Mouse (Mus musculus) thymus, adult 18-20 months (tissue): Measurements from ENCODE around the gene Zfp296.

Experiments
- DNase-seq, 2 experiments: peaks; one replicate each; pipeline ENCODE4 v3.0.0; 2022; ENCODE audit warnings: mixed read lengths in 2 of 2

Zfp296 gene

GRCm38 (mm10) chr7:19609641-19610332 is 32.7 kb downstream of the Zfp296 start:
- no peak for DNase-seq

- DNase-seq, result no peak
Observed at GRCm38 (mm10) chr7:19610969-19611368, 33.9 kb downstream of the Zfp296 start.

GRCm38 (mm10) chr7:19615036-19615577 is 38.0 kb downstream of the Zfp296 start:
- no peak for DNase-seq

- DNase-seq, result peak in 1 of 2 experiments; percentile 23
Observed at GRCm38 (mm10) chr7:19619004-19619801, 42.1 kb downstream of the Zfp296 start.

GRCm38 (mm10) chr7:19620811-19621210 is 43.7 kb downstream of the Zfp296 start:
- no peak for DNase-seq

- no peak for DNase-seq
Observed at GRCm38 (mm10) chr7:19622241-19622640, 45.2 kb downstream of the Zfp296 start.

- DNase-seq, result no peak
Observed at GRCm38 (mm10) chr7:19623433-19623832, 46.3 kb downstream of the Zfp296 start.

GRCm38 (mm10) chr7:19627721-19628120 is 50.6 kb downstream of the Zfp296 start:
- DNase-seq, result no peak

GRCm38 (mm10) chr7:19628192-19628535 is 51.1 kb downstream of the Zfp296 start:
- DNase-seq, result no peak

- DNase-seq, result peak; percentile 92 to 98
Observed at GRCm38 (mm10) chr7:19628536-19629360, 51.7 kb downstream of the Zfp296 start.

GRCm38 (mm10) chr7:19629361-19629734 is 52.3 kb downstream of the Zfp296 start, which contains the start of gene Relb:
TSS of gene Relb (minus strand) at chr7:19629438.
- peak; percentile 75 to 84 for DNase-seq
